ENCODE assay signal across 21 mouse cellular contexts in the genomic region with DNA sequence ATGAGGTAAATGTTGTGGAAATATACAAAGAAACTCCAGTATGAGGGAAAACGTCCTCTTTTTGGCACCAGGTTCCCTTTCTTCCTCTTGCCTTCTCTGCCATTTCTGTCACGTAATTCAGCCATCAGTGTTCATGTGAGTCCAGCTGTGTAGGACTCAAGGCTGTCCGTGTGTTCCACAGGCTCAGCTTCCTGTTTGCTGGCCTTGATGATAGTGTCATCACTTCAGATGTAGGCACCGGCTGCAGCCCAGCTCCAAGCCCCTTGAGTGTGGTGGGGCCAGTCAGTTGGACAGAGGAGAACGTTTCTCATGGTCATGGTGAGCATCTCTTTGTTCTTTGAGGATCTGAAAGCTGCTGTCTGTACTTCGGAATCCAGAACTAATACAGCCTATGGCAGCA.
"Had no signal": no experiment of that assay in that cellular context is flagged by ENCODE, and none has a peak within 500 bp of the region (broad histone marks: within the 10 kb centered on the region; RNA-seq: fewer than 3 reads in every experiment).

No protein-coding gene starts in this region.

- H3K4me3 ChIP-seq: lung, embryonic 15.5 days; midbrain, embryonic 10.5 days; midbrain, embryonic 12.5 days; myocyte; neural tube, embryonic 13.5 days; neural tube, embryonic 15.5 days had no signal

- H3K36me3 ChIP-seq: lung, embryonic 15.5 days; neural tube, embryonic 13.5 days; neural tube, embryonic 15.5 days had no signal

- H3K27me3 ChIP-seq: lung, embryonic 15.5 days; neural tube, embryonic 13.5 days; neural tube, embryonic 15.5 days had no signal

- H3K27ac ChIP-seq: lung, embryonic 15.5 days; macrophage; midbrain, embryonic 10.5 days; midbrain, embryonic 12.5 days; neural tube, embryonic 13.5 days; neural tube, embryonic 15.5 days had no signal

- H3K9ac ChIP-seq: liver, postnatal 0 days; lung, embryonic 15.5 days; midbrain, embryonic 12.5 days; neural tube, embryonic 13.5 days; neural tube, embryonic 15.5 days had no signal

- H3K9me3 ChIP-seq: lung, embryonic 15.5 days; midbrain, embryonic 10.5 days; midbrain, embryonic 12.5 days; neural tube, embryonic 13.5 days; neural tube, embryonic 15.5 days had no signal

- ATAC-seq: liver, postnatal 0 days; midbrain, embryonic 16.5 days had no signal

- DNase-seq: liver, postnatal 0 days; lung, adult 2 months; lung, postnatal 10 days; lung, postnatal 36 days; midbrain, embryonic 14.5 days; retina, postnatal 1 day; right cerebral cortex, adult 18-20 months; right cerebral cortex, postnatal 25 days; right cerebral cortex, postnatal 4 days; spleen, adult 18-20 months; thymus, adult 18-20 months; thymus, postnatal 14 days; thymus, postnatal 36 days had no signal

- H3K4me2 ChIP-seq: lung, embryonic 15.5 days; midbrain, embryonic 12.5 days; neural tube, embryonic 13.5 days; neural tube, embryonic 15.5 days had no signal
